Mouse (Mus musculus) adipocyte (in vitro differentiated cells): Measurements from ENCODE around the gene Ngfr.
"Not testable (repeated sequence)": the region's sequence is repeated elsewhere in the genome, so short reads cannot be mapped to it uniquely, and the experiment has no call there.

Source experiments
- DNase-seq: peaks from one replicate; pipeline ENCODE4 v3.0.0-alpha.2; 2016; ENCODE audit warnings: low spot score

Ngfr gene

DNA sequence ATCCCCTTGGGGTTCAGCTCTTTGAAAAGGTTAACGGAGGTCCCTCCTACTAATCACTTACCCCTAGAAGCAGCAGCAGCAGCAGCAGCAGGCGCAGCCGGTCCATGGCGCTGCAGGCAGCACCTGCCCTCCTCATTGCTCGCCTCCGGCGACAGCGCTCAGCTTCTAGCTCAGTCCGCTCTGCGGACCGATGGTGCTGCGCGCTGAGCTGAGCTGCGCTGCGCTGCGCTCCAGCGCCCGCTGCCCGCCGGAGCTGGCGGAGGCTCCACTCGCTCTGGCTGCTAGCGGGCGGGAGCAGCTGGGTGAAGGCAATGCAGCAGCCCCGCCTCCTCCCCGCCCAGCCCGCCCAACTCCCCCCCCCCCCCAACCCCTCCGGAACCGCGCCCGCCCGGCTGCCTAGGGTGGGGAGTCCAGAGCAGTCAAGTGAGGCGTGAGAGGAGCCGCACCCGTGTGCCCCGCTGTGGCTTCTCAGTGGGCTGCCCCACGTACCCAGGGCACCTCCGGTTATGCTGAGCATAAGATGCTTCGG is at the start of gene Ngfr:
Gene Ngfr, minus strand, starts transcription at position 313 of the 529 bp plus-strand sequence.
- no peak for DNase-seq

GRCm38 (mm10) chr11:95635030-95635429 is 47.5 kb upstream of the Ngfr start:
- DNase-seq, result no peak

DNA sequence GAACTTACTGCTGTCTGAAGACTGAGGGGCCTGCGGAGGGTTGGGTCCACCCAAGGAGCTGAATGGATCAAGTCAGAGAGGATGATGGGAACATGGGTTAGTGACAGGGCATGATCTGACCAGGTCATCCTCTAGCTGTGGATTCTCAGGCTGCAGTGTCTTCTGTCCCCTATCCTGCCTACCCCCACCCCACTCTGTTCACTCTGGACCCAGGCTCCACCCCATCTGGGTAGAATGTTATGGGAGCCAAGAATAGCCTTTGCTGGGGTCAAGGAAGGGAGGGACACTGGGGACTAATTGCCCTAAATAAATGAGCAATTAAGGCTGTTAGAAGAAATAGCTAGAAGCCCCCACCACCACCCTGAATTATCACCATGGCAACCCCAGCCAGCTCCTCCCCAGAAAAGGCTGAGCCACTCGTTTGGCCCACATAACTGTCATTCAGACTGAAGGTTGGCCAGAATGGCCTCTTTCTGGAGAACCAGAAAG is 46.0 kb upstream of the Ngfr start:
- DNase-seq, result no peak

- DNase-seq, result no peak
Observed at GRCm38 (mm10) chr11:95632474-95632873, 44.9 kb upstream of the Ngfr start.

- DNase-seq, result no peak
Observed at GRCm38 (mm10) chr11:95631301-95631700, 43.8 kb upstream of the Ngfr start.

GRCm38 (mm10) chr11:95630558-95630957 is 43.0 kb upstream of the Ngfr start:
- DNase-seq, result no peak

DNA sequence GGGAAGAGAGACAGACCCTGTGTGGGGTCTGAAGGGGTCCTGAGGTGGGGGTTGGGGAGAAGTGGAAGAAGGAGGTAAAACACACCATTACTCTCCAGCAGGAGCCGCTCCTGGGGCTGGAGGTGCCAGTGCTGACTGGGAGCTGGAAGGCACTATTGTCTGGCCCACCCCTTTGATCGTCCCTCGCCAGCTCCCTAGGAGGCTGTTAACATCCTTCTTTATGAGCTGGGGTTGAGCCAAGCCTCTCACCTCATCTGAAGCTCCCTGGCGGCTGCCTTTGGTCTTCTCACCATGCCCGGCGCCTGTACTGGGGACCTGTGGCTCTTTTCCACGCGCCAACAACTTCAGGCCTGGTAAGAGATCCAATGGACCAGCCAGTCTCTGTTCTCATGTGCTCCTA is 34.9 kb upstream of the Ngfr start:
- no peak for DNase-seq

DNA sequence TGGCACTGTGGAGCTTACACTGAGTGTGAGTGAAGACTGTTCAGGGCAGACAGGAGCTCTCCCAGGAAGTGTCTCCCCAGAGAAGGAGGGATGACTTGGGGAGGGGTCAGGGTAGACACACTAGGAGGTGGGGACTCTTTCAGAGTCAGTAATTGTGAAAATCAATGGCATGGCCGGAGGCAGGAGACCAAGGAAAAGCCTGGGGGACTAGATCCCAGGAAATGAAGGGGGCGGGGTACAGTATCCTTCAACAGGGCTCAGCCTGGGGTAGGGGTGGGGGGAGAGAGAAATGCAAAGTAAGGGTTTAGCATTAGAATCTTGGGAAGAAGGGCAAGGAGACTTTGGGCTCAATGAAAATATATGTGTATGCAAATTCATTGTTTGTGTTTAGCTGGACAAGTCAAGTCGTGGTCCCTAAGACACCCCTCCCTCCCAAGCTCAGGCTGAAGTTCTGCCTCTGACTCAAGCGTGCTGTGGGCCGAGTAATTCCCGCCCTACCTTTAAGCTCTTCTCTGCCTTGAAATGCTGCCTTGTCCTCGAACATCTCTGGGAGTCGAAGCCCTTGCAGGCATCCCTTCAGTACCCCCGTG is 34.1 kb upstream of the Ngfr start:
- no peak for DNase-seq

DNA sequence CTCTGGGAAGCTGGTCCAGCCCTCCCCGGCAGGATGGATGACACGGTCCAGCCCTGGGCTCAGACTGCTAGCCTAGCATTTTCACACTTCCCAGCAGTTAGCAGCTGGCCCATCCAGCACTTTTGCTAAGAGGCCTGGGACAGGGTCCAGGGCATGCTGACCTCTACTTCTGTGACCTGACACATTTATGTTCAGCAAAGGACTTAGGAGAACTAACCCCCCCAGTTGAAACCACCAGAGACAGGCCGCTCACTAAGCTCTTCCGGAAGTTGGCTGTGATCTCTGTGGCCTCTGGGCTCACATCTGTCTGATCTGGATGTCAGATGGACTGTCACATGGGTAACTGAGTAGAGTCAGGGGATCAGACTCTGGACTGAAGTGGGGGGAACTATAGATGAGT is 33.5 kb upstream of the Ngfr start:
- no peak for DNase-seq

- peak; percentile 30 for DNase-seq
Observed at GRCm38 (mm10) chr11:95619886-95620444, 32.4 kb upstream of the Ngfr start.

DNA sequence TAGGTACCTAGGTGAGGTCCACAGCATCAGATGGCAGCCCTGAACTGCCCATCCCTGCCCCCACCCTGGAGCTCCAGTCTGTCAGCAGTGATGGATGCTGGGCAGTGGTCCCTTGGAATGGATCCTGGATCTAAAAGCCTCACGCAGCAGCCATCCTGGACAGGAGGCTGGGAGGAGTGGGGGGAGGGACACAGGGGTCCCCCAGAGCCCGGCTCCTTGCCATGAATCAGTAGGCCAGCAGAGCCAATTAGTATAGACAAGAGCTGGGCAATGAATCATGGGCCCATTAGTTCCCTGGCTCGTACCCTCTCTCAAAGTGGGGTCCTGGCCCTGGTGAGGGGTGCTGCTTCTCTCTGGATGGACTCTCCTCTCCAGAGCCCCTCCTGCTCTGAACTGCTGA is 31.5 kb upstream of the Ngfr start:
- no peak for DNase-seq

GRCm38 (mm10) chr11:95617785-95618465 is 30.4 kb upstream of the Ngfr start:
- peak; percentile 49 for DNase-seq

GRCm38 (mm10) chr11:95614739-95615138 is 27.2 kb upstream of the Ngfr start:
- no peak for DNase-seq

- DNase-seq, result no peak
Observed at GRCm38 (mm10) chr11:95611283-95611682, 23.7 kb upstream of the Ngfr start.

DNA sequence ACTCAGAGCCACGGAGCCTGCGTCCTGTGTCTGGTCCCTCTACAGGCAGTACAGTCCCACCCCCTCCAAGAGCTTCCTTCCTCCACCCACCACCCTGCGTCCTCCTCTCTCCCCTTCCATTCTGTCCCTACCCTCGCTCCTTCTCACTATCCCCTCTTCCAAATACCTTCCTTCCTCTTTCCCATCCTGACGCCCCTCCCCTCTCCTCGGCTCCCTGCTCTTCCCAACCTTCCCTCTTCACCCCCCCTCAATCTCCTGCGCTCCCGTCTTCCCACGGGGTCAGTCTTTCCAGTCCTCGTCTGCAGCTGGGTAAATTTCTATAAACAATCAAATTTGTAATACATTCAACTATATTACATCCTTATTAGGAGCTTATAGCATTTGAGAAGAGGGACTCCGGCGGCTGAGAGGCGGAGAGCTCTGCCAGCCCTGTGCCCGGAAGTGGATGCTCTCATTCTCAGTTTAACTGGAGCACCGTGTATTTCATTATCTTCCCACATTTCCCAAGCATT is 22.9 kb upstream of the Ngfr start:
- no peak for DNase-seq

DNA sequence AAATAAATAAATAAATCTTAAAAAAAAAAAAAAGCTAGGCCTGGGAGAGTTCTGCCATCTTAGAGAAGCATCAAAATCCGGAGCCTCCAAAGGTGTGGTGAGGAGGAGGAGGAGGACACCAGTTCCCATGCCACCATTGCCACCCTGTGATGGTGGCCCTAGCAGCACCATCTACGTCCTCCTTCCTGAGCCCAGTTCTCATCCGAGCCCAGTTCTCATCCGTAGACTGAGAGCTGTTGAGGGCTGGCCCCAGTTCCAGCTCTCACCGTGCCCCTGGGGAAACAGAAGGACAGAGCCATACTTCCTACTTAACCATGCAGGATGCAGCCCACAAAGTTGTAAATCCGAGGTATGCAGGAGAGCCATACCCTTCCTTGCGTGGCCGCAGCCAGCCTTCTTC is 22.4 kb upstream of the Ngfr start:
- DNase-seq, result no peak

GRCm38 (mm10) chr11:95607286-95607685 is 19.8 kb upstream of the Ngfr start:
- not testable (repeated sequence) for DNase-seq

DNA sequence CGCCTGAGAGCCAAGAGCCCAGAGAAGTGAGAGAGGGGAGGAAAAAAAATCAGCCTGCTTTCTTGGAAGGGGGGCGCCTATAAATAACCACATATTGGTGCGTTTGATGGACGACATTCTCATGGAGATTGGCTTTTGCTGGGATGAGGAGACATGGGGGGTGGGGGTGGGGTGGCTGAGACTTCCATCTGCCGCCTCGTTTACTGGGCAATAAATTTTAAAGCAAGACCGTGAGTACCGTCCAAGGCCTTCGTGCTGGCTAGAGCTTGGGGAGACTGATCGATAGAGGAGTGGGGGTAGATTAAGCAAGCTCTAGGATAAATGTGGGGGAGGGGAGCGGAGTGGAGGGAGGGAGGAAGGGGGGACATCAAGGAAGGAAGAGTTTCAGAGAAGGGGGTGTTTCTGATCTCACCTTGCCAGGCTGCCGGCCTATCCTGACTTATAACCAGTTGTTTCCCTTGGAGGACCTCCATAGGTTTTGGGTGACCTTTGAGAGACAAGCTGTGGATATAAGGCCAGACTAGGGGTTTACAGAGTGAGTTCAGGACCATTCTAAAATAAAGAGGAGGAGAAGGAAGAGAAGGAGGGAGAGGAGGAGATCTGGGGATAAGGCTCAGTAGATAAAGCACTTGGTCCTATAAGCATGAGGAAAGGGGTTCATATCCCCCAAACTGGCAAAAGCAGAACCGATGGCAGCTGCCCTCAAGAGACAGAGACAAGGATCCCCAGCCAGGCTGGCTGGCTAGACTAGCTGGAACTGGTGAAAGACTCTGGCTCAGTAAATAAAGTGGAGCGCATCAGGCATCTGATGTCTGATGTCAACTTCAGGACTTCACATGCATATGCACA is 10.9 kb upstream of the Ngfr start:
- no peak for DNase-seq

- no peak for DNase-seq
Observed at GRCm38 (mm10) chr11:95597741-95598140, 10.2 kb upstream of the Ngfr start.

GRCm38 (mm10) chr11:95596704-95597103 is 9.2 kb upstream of the Ngfr start:
- DNase-seq, result no peak

DNA sequence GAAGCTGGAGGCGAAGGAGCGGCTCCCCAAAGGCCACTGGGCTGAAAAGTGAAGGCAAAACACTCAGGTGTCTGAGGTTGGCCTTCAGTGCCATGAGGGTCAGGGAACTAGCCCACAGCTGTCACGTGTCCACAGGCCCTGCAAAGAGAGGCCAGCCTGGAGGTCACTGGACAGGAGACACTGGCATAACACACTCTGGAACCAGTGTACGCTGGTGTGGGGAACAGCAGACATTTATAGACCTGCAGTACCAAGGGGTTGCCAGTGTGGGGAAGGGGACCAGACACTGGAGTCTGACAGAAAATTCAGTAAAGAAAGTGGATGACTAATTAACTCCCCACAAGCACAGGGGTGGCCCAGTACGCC is 8.6 kb upstream of the Ngfr start:
- DNase-seq, result no peak

GRCm38 (mm10) chr11:95595438-95596149 is 8.1 kb upstream of the Ngfr start:
- no peak for DNase-seq
